Mouse (Mus musculus): Measurements from ENCODE around the gene Acyp2.

Acyp2 gene

DNA sequence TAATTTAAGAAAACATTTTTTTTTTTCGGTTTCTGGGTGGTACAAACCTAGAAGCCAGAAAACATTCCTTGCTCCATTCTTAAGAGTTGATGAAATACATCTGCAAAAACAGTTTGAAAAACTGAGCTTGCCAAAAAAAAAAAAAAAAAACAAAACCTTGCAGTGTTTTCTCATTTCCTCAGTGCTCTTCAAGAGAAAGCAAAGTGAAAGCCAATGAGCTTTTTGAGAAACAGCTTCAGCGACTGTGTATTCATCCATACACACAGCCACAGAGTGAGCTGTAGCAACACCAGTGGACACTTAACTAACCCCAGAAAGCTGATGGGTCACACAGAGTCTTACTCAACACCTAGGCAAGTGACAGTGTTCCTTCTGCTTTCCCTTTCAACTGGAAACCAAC, 69.4 kb downstream of the Acyp2 start:
- DNase-seq (ENCODE audit: low read depth, low spot score) = no peak

DNA sequence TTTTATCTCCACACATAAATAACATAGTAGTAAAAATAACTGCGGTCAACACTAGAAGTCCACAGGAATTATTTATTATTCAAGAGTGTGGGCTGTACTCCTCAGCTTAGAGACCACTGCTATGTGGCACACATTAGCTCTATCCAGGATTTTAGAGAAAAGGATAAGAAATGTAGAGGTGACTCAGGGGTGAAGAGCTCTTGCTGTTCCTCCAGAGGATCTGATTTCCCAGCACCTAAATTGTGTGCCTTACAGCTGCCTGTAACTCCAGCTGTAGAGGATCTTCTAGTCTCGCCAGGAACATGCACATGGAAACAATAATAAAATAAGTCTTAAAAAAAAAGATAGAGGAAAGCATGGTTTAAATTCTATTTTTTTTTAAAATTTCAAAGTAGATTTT, 70.5 kb downstream of the Acyp2 start:
- no peak for DNase-seq (ENCODE audit: low read depth, low spot score)

DNA sequence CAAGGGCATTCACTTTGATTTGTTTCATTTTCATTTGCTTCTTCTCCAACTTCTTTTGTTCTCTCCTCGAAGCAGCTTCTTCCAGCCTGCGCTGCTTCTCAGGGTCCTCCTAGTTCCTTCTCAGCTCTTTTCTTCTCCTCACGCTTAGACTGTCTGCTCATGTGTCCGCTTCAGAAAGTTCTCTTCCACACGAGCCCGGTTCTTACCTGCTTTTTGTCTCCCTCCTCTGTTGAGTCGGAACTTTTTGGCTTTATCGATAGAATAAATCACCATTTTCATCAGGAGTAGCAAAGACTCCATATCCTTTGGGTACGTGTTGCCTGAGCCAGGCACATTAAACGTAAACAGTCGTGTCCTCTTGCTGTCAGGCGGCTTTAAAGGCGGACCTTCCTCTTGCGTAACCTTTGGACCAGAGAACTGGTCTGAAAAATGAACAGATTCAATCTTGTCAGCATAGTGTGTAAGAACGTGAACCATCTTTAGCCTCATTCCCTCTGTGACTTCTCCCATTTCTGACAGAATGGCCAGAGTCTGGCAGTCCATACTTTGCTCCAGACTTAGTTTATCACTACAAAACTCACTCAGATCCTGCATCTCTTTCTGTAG, 76.5 kb downstream of the Acyp2 start:
- no peak for DNase-seq (ENCODE audit: low read depth, low spot score)

DNA sequence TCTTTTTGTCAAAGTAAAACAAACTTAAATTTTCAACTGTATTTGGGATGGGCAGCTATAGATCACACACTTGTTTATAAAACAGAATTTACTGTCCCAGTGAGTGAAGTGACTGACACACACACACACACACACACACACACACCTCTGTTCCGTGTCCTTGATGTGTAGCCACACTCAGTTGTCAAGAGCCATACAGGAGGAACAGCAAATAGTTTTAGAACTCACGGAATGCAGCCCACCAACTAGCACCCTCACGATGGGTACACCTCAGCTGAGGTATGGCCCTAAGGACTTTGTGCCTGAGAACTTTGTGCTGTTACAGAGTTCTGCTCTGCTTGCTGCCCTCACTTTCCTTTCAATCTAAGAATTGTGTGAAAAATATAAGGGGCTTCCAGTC, 78.8 kb downstream of the Acyp2 start:
- no peak for DNase-seq (ENCODE audit: low read depth, low spot score)

DNA sequence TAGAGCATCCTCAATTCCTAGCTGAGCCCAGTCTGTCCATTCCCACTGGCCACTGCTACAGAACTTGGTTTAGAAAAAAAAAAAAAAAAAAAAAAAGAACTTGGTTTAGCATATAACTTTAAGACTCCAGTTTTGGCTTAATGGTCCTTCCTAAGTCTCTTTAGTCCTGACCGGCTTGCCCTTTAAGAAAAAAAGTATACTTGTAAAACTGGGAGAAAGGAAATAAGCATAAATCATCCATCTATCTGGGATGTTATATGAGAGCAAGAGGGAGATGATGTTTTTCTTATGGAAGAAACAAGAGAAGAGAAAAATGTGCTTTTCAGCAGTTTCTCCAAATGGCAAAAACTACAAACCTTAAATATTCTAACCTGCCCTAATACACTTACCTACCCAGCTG, 89.2 kb downstream of the Acyp2 start:
- no peak for DNase-seq (ENCODE audit: low read depth, low spot score)

DNA sequence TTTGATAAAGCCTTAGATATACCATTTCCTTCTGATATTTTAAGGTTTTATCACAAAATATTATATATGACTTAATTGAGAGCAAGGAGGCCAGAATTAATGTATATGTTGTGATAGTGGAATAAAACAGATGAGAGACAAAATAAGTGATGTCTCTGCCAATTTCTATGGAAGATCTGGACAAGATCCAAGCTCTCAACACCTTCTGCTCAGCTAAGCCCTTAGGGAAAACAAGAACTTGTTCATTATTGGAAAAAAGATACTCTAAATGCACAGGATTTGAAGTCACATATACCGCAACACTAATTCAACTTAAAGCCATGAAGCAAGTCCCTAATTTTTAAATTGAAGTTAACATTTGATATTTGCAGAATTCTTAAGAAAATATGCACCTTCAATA, 96.0 kb downstream of the Acyp2 start:
- no peak for DNase-seq (ENCODE audit: low read depth, low spot score)

DNA sequence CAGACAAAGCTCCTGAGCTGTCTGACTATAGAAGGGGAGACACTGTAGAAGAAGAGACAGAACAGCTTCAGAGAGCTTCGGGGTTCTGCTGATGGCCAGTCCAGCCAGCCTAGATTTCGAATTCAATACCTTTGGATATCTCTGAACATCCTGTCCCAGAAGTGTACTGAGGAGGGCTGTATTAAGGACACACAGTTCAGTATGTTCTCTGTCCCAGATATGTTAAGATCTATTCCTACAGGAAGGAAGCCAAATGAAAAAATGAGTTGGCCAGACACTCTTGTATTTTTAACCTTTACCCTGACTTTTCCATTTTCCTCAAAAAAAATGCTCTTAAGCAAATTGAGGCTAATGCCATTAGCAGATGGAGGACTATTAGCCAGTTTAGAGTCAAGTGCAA, 132.3 kb downstream of the Acyp2 start:
- DNase-seq (ENCODE audit: low read depth, low spot score) = no peak

DNA sequence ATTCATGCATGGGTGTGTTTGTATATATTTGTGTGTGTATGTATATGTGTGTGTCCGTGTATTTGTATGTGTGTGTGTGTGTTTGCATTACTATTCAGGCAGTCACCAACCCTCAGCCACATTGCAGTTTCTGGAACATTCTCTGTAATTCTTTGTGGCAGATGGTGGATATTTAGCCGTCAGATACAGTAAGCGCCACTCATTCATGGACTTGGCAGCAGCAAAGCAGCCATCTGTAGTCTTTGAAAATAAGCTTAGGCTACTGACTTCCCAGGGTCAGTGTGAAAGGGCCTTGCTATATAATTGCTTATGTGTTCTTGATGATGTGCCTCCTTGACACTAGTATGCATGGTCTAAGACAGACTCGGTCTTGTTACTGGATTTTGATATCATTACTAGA, 141.2 kb downstream of the Acyp2 start:
- DNase-seq (ENCODE audit: low read depth, low spot score) = no peak

DNA sequence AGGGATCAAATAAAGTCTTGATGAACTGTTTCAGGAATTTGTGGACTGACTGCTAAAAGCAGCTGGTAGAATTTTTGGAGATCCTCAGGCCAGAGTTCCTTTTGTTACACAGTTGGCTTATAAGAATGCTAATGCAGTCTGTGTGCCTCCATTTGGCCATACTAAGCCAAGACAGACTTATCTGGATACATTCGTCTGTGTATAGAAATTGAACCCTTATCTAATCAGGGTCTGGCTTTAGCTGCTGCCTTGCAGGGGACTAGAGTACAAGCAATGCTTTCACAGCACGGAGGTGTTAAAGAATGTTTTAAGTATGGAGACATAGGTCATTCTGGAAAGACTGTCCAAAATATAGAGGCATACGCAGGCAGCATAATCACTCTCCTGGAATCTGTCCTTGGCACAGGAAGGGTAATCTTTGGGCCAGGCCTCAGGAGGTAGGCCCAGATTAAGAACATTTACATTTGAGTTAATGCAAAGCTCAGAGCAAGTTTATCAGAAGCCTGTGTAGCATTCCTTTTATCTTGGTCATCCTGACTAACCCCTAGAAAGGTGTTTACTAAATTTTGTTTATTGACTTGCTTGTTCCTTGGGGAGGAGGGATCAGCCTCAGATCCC, 150.5 kb downstream of the Acyp2 start:
- DNase-seq (ENCODE audit: low read depth, low spot score) = no peak

DNA sequence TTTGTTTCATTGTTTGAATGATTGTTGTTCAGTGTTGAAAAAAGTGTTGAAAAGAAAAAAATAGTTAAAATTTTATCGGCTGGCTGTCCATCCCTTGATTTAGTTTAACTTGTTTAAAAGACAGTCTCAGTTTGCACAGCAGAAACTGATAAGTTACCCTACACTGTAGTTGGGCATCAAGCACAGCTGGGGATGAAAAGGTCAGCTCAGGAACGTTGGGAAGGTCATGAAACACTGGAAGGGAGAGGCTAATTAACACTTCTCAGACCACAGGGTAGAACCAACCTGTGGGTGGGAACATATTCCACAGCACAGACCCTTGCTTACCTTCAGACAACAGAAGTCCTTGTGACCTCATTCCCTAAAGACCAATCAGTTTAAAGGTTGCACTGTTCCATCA, 152.2 kb downstream of the Acyp2 start:
- no peak for DNase-seq (ENCODE audit: low read depth, low spot score)

DNA sequence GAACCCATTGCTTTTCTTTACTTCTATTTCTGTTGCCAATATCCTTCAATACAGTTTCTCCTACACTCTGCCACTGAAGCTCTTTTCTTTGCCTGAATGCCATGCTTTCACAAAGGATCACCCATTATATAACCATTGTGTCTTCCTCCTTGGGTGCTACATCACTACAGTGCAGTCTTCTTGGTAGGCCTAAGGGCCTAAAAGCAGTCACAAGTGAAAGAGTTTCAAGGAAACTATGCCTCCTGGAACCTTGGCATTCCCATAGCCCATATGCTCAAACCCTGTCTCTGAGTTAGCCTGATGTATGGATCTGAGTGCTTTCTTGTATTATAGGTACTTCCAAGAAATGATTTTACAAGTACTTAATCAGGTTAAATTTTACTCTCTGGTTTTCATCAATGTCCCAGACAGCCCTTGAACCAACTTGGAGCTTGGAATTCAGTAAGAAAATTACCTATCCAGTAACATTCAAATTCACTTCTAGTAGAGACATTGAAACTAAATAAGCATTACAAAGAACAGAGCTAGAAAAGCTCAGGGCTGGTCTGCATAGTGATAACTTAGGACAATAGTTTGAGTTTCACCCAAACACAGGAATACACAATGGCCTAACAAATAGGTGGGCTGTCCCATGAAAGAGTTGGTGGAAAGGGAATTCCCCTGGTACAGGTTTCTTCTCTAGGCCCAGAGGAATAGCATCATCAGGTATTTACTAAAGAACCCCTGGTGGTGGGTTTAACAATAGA, 157.7 kb downstream of the Acyp2 start:
- DNase-seq (ENCODE audit: low read depth, low spot score) = no peak

DNA sequence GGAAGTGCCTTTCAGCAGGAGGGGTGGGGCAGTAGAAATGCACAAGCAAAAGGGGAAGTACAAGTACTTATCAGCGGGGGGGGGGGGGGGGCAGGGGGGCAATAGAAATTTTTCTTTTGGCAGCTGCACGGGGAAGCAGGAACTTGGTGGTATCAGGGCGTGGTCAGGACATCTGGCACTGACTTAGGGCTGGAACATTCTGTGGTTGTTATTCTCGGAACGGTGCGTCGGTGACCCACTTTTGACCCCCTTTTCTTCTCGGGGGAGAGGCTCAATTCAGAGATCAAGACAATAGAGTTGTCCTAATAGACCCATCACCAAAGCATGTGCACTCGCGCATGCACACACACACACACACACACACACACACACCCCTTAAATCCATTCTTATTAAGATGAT, 161.2 kb downstream of the Acyp2 start:
- DNase-seq (ENCODE audit: low read depth, low spot score) = no peak

DNA sequence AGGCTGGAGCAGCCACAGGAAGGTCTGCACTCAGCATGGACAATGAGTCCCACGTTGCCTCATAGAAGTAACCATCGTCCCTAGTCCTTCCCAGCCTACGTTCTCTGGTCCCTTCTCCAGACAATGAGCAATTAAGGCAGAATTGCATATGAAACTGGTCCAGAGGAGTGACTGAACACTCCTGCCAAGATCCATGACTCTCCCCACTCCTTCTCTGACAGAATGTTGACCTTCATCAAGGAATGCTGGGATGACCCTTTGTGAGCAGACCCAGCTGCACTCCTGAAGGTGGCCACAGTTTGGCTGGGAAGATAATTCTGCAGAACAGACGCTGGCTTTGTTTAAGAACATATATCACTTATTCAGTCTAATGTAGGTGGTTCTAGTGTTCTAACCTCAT, 166.1 kb downstream of the Acyp2 start:
- no peak for DNase-seq (ENCODE audit: low read depth, low spot score)

DNA sequence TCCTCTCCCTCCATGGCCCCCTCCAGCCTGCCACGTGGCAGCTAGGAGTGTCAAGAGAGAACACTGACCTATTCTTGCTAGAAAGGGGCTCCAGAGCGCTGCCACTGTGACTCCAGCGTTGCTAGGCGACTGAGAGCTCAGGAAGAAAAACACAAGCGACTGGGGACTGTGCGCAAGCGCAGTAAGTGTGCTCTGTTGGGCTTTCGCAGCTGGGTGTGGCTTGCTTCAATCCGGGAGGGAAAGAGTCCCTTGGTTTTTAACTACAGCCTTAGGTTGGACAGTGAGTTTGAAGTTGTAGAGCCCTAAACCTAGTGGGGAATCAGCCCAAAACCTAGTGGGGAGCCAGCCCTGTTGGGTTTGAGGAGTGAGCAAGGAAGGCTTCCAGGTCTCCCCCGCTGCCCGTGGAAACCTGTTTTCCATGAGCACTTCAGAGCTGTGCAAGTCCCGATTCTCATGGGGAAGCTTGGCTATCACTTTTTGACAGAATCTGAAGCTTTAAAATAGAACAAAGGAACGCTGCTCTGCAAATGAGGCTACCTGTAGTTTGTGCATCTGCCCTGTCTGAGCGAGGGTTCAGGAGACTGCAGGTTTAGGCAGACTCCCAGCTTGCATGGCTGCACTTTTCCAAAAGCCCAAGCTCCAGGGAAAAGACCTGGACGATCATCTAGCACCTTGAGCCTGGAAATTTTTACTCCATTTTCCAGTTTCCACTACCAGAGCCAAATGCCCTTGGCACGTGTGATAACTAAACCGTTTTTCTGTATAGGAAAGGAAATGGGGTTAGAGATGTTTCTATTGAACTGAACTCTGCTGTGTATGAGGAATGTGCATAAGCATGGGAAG, 177.4 kb downstream of the Acyp2 start, which contains the start of gene 4930505A04Rik:
Gene 4930505A04Rik, minus strand, starts transcription at position 77 of the 843 bp plus-strand sequence.
- peak; percentile 2 for DNase-seq (ENCODE audit: low read depth, low spot score)

DNA sequence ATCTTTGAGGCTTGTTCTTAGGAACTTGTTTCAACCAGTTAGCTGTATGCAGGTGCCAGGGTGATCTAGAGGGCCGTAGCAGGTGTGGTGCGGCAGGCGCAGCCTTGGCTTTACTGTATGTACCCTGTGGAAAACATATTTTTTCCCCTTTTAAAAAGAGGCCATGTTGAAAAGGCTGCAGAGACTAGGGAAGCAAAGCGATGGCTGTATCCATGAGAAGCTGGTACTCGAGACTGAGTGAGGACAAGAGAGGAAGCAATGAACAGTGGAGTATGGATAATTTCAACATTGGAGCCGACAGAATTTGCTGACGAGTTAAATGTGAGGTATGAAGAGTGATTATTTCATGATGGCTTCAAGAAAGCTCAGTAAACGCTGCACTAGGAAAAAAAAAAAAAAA, 178.2 kb downstream of the Acyp2 start:
- no peak for DNase-seq (ENCODE audit: low read depth, low spot score)

All from c-Kit-negative CD71-positive TER-119-positive erythroid progenitor cells, embryonic 14.5 days (primary cell).